Mouse (Mus musculus) heart, adult 10 weeks (tissue): Measurements from ENCODE around the gene Spopl. TPM values are rescaled to one million over a fixed set of nuclear protein-coding genes. Genes with fewer than 3 reads are reported as not detected.

Source experiments
- polyA plus RNA-seq: library from polyadenylated mRNA; stranded (reverse); fragments of 350-450 nt; fragmentation: Illumina TruSeq; extraction: RNeasy Lipid Tissue Mini Kit (QIAGEN cat#74804); gene quantifications from one replicate; pipeline ENCODE4 v1.2.3, GENCODE M21; 2014; ENCODE audit warnings: low read depth, low replicate concordance

Spopl gene
- polyA plus RNA-seq = 10.2 TPM

GRCm38 (mm10) chr2:23571302-23572156 is at the start of gene Spopl:
TSS of gene Spopl (minus strand) at chr2:23572106.

